Mouse (Mus musculus): ENCODE data around the gene Sp3. TPM values are rescaled to one million over a fixed set of nuclear protein-coding genes. Genes with fewer than 3 reads are reported as not detected.
"Not testable (repeated sequence)": the region's sequence is repeated elsewhere in the genome, so short reads cannot be mapped to it uniquely, and the experiment has no call there.

The Sp3 gene
- polyA plus RNA-seq, 1 experiment: not detected

DNA sequence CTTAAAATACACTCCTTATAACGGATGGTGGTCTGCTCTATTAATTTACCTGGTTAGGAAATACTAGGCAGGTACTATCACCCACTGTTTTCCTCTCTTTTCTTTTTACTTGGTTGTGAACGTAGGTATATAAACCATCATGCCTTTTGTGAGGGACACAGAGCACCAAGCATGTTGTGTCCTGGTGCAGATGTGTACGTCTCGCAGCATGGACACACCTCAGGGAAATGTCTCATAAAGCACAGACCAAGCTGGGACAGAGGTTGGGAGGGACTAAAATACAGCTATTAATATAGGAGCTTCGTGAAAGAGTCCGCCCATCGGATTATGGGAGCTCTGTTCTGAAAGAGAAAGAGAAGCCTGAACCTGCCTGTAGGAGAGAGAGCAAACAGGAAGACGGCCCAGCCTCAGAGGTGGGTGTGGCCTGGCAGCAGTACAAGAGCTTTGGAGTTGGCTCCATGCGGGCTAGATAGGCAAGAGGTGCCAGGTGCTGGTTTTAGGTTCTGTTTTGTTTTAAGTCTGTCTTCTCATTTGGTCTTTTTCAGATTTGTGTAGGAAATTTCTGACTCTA is 16.6 kb upstream of the Sp3 start:
- TF ChIP-seq CTCF (IDR thresholded peaks at IDR 0.05; ENCODE audit: insufficient read depth, low read depth, low read length) (no peak), POLR2A (IDR thresholded peaks at IDR 0.05; ENCODE audit: insufficient read depth, low read depth, low read length) (no peak)
- H3K27ac ChIP-seq (ENCODE audit: insufficient read depth, low read depth, low read length): no peak overlapping the region
- peaks cover 11% of the 10 kb centered on the region for H3K4me1 ChIP-seq (ENCODE audit: control insufficient read depth, insufficient read depth, low read length)
- WGBS: 70% methylated on average over 9 of the region's 9 CpGs
- H3K4me3 ChIP-seq (ENCODE audit: insufficient read depth, low read depth, low read length): no peak overlapping the region

DNA sequence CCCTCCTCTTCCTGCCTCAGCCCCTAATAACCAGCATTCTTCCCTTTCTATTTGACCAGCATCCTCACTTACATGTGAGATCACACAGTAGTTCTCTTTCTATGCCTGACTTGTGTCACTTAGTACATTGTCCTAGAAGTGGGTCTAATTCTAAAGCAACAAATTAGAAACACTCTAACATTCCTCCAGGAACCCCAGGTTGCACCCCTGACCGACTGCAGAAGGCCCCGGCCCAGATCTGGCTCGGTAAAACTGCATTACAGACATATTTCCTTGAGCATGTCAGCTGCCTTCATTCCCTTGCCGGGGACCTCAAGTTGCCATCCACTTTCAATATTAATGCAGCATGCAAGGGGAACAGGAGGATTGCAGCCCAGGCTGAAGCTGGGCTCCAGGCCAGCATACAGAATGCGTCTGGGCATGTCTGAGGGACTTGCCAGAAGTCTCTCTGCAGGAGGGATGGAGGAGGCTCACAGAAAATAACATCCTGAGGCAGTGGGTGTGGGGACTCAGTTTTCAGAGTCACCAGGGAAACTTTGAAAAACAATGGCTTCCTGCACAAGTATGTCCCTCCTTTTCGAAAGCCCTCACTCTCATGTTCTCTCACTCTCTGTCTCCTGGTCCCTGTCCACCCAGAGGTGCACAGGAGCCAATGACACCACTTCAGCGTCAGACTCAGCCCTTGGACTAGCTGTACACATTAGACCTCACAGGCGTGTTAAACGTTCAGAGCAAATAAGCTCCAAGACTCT is 15.3 kb upstream of the Sp3 start:
- WGBS: 24% methylated on average over 9 of the region's 9 CpGs
- TF ChIP-seq POLR2A (IDR thresholded peaks at IDR 0.05; ENCODE audit: insufficient read depth, low read depth, low read length) (no peak), CTCF (IDR thresholded peaks at IDR 0.05; ENCODE audit: insufficient read depth, low read depth, low read length) (no peak)
- Histone ChIP-seq H3K4me3 (ENCODE audit: insufficient read depth, low read depth, low read length) (no peak overlapping the region), H3K27ac (ENCODE audit: insufficient read depth, low read depth, low read length) (peak overlapping the region; percentile 55; the same call in 1 of the 2 replicates), H3K4me1 (ENCODE audit: control insufficient read depth, insufficient read depth, low read length) (peaks cover 11% of the 10 kb centered on the region)

- Histone ChIP-seq H3K4me3 (ENCODE audit: insufficient read depth, low read depth, low read length) (no peak overlapping the region), H3K27ac (ENCODE audit: insufficient read depth, low read depth, low read length) (no peak overlapping the region), H3K4me1 (ENCODE audit: control insufficient read depth, insufficient read depth, low read length) (peaks cover 11% of the 10 kb centered on the region)
- no peak for TF ChIP-seq CTCF (IDR thresholded peaks at IDR 0.05; ENCODE audit: insufficient read depth, low read depth, low read length)
- TF ChIP-seq POLR2A (IDR thresholded peaks at IDR 0.05; ENCODE audit: insufficient read depth, low read depth, low read length): no peak
- 65% methylated on average over 2 of the region's 2 CpGs for WGBS
These were observed 13.9 kb upstream of the Sp3 start for GRCm38 (mm10) chr2:72994165-72994564.

DNA sequence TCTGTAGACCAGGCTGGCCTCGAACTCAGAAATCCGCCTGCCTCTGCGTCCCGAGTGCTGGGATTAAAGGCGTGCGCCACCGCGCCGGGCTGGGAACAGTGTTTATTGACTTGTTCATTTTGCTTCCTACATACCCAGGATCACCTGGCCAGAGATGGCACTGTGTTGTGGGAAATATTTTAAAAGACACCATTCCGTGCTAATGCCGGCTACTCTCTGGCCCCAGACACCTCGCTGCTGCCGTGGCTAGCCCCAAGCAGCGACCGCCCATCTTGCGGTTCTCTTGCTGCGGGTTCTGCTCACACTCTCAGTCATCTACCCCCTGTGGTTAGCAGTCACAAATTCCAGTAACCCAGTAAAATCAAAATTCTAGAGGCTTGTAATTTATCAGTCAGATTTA is 12.3 kb upstream of the Sp3 start:
- WGBS: 96% methylated on average over 17 of the region's 17 CpGs
- H3K4me1 ChIP-seq (ENCODE audit: control insufficient read depth, insufficient read depth, low read length): peaks cover 11% of the 10 kb centered on the region
- no peak overlapping the region for H3K27ac ChIP-seq (ENCODE audit: insufficient read depth, low read depth, low read length)
- TF ChIP-seq POLR2A (IDR thresholded peaks at IDR 0.05; ENCODE audit: insufficient read depth, low read depth, low read length) (no peak), CTCF (IDR thresholded peaks at IDR 0.05; ENCODE audit: insufficient read depth, low read depth, low read length) (no peak)
- no peak overlapping the region for H3K4me3 ChIP-seq (ENCODE audit: insufficient read depth, low read depth, low read length)

GRCm38 (mm10) chr2:72988945-72989344 is 8.7 kb upstream of the Sp3 start:
- H3K4me1 ChIP-seq (ENCODE audit: control insufficient read depth, insufficient read depth, low read length); H3K4me3 ChIP-seq (ENCODE audit: insufficient read depth, low read depth, low read length); H3K27ac ChIP-seq (ENCODE audit: insufficient read depth, low read depth, low read length): not testable (repeated sequence)
- 93% methylated on average over 9 of the region's 9 CpGs for WGBS

DNA sequence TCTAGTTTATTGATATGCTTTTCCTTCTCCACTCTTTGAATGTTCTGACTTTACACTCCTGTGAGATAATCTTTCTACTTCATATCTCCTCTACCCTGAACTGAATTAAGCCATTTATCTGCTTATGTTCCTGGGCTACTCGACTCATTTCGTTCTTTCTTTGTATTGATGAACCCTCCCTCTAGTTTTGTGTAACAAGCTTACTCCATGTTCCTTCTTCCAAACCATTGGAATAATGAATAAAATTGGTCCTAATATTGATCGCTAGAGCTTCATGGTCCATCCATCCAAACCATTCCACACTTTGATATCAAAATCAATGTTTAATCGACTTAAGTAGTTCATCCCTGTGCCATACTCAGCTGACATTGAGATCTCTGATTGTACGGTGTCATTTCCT is 6.4 kb upstream of the Sp3 start, which contains the start of gene Gm11084:
Gene Gm11084 (minus strand): TSS at position 101 of the 400 bp plus-strand sequence.
- H3K4me1 ChIP-seq (ENCODE audit: control insufficient read depth, insufficient read depth, low read length): no peaks in the 10 kb centered on the region
- TF ChIP-seq CTCF (IDR thresholded peaks at IDR 0.05; ENCODE audit: insufficient read depth, low read depth, low read length) (no peak), POLR2A (IDR thresholded peaks at IDR 0.05; ENCODE audit: insufficient read depth, low read depth, low read length) (no peak)
- WGBS: 95% methylated on average over 5 of the region's 5 CpGs
- H3K4me3 ChIP-seq (ENCODE audit: insufficient read depth, low read depth, low read length): no peak within 1 kb of the TSS
- no peak within 1 kb of the TSS for H3K27ac ChIP-seq (ENCODE audit: insufficient read depth, low read depth, low read length)

- H3K27ac ChIP-seq (ENCODE audit: insufficient read depth, low read depth, low read length): no peak overlapping the region
- WGBS: 40% methylated on average over 1 of the region's 1 CpGs
- H3K4me1 ChIP-seq (ENCODE audit: control insufficient read depth, insufficient read depth, low read length): no peaks in the 10 kb centered on the region
- TF ChIP-seq CTCF (IDR thresholded peaks at IDR 0.05; ENCODE audit: insufficient read depth, low read depth, low read length) (no peak), POLR2A (IDR thresholded peaks at IDR 0.05; ENCODE audit: insufficient read depth, low read depth, low read length) (no peak)
- H3K4me3 ChIP-seq (ENCODE audit: insufficient read depth, low read depth, low read length): no peak overlapping the region
These were observed 5.3 kb upstream of the Sp3 start for GRCm38 (mm10) chr2:72985516-72985915.

DNA sequence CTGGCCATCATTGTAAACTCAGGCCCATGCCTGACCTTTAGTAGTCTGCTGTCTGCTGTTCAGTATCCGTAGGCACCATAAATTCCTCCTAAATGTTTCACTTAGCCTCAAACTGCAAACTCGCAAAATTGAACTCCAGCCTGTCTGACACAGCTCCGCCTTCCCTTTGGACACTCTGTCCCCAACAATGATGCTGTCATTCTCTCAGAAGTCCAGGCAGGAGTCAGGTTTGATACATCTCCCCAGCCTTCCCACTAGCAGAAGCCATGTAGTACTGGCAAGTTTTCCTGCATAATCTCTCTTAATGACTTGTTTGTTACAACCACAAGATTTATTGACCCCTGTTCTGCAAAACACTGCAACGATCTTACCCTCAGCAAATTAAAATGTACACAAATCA is 4.6 kb upstream of the Sp3 start:
- Histone ChIP-seq H3K27ac (ENCODE audit: insufficient read depth, low read depth, low read length) (no peak overlapping the region), H3K4me3 (ENCODE audit: insufficient read depth, low read depth, low read length) (no peak overlapping the region), H3K4me1 (ENCODE audit: control insufficient read depth, insufficient read depth, low read length) (no peaks in the 10 kb centered on the region)
- WGBS: 79% methylated on average over 4 of the region's 4 CpGs
- TF ChIP-seq CTCF (IDR thresholded peaks at IDR 0.05; ENCODE audit: insufficient read depth, low read depth, low read length): no peak
- no peak for TF ChIP-seq POLR2A (IDR thresholded peaks at IDR 0.05; ENCODE audit: insufficient read depth, low read depth, low read length)

- 89% methylated on average over 3 of the region's 3 CpGs for WGBS
- no peak for TF ChIP-seq POLR2A (IDR thresholded peaks at IDR 0.05; ENCODE audit: insufficient read depth, low read depth, low read length)
- no peak for TF ChIP-seq CTCF (IDR thresholded peaks at IDR 0.05; ENCODE audit: insufficient read depth, low read depth, low read length)
- no peaks in the 10 kb centered on the region for H3K4me1 ChIP-seq (ENCODE audit: control insufficient read depth, insufficient read depth, low read length)
- no peak overlapping the region for H3K27ac ChIP-seq (ENCODE audit: insufficient read depth, low read depth, low read length)
- no peak overlapping the region for H3K4me3 ChIP-seq (ENCODE audit: insufficient read depth, low read depth, low read length)
These were observed 3.0 kb upstream of the Sp3 start for GRCm38 (mm10) chr2:72983211-72983610.

All from olfactory bulb, adult 2 months (tissue).